Mouse (Mus musculus): Measurements from ENCODE around the gene Cdkn2c. TPM values are rescaled to one million over a fixed set of nuclear protein-coding genes. Genes with fewer than 3 reads are reported as not detected.

Cdkn2c gene
- total and polyA plus RNA-seq, 3 experiments: 7.1 to 16.1 (median 14.1) TPM

- H3K9ac ChIP-seq (ENCODE audit: insufficient read depth, low read depth): no peak overlapping the region
- peaks cover 0 to 3% of the 10 kb centered on the region in 2 experiments for H3K36me3 ChIP-seq (replicated peaks in 1 of 2; ENCODE audit: control insufficient read depth in 1 of 2, insufficient read depth in 1 of 2, low read length in 1 of 2)
- H3K4me3 ChIP-seq (replicated peaks in 1 of 3; ENCODE audit: low read depth in 2 of 3, low read length in 2 of 3, poor library complexity in 1 of 3): no peak overlapping the region
- no peak overlapping the region for H3K27ac ChIP-seq (ENCODE audit: insufficient read depth, low read depth)
- peaks cover 10% of the 10 kb centered on the region for H3K79me2 ChIP-seq (replicated peaks; ENCODE audit: control insufficient read depth, extremely low read depth, insufficient read depth, poor library complexity, severe bottlenecking)
- no peak for TF ChIP-seq CHD1 (IDR thresholded peaks at IDR 0.05; ENCODE audit: low read depth, low read length)
- TF ChIP-seq ETS1 (conservative IDR thresholded peaks at IDR 0.05; ENCODE audit: low read depth, low read length): no peak
- no peak for TF ChIP-seq ZC3H11A (IDR thresholded peaks at IDR 0.05; ENCODE audit: low read depth, low read length)
- no peak for TF ChIP-seq MAZ (IDR thresholded peaks at IDR 0.05; ENCODE audit: low read depth, low read length)
- TF ChIP-seq USF1 (IDR thresholded peaks at IDR 0.05; ENCODE audit: low read depth, low read length): no peak
- no peak for TF ChIP-seq GABPA (IDR thresholded peaks at IDR 0.05; ENCODE audit: insufficient replicate concordance, low read depth, low read length)
- no peak for TF ChIP-seq POLR2A (IDR thresholded peaks at IDR 0.05; ENCODE audit: low read depth, low read length)
- no peak for TF ChIP-seq PAX5 (IDR thresholded peaks at IDR 0.05; ENCODE audit: low read length)
- no peak for TF ChIP-seq TBP (conservative IDR thresholded peaks at IDR 0.05; ENCODE audit: low read depth, low read length)
- TF ChIP-seq SMC3 (IDR thresholded peaks at IDR 0.05; ENCODE audit: low read depth, low read length): no peak
- no peak for TF ChIP-seq MAX (IDR thresholded peaks at IDR 0.05; ENCODE audit: low read length)
- no peak for TF ChIP-seq E2F4 (IDR thresholded peaks at IDR 0.05; ENCODE audit: insufficient replicate concordance, low read depth, low read length)
- no peak for TF ChIP-seq RAD21 (IDR thresholded peaks at IDR 0.05; ENCODE audit: low read depth, low read length)
- no peak for TF ChIP-seq CHD2 (IDR thresholded peaks at IDR 0.05; ENCODE audit: low read length)
- H3K27me3 ChIP-seq (replicated peaks): no peaks in the 10 kb centered on the region
- in situ Hi-C loops (cut with MboI; ENCODE audit: low pct_ligation_motif_present, low pct_unique_long_range_greater_than_20kb, low sequenced_read_pairs) (no loop called here), dilution Hi-C loops (cut with MboI; ENCODE audit: extremely low pct_ligation_motif_present, extremely low pct_unique_long_range_greater_than_20kb, low sequenced_read_pairs) (no loop called here)
- H3K9me3 ChIP-seq (replicated peaks; ENCODE audit: low read length): no peaks in the 10 kb centered on the region
- DNase-seq (ENCODE audit: extremely low read depth): no peak
- no peak overlapping the region for H3K4me2 ChIP-seq (ENCODE audit: insufficient read depth, low read depth, poor library complexity, severe bottlenecking)
- H3K4me1 ChIP-seq (ENCODE audit: control insufficient read depth in 1 of 2, insufficient read depth in 2 of 2): peaks cover 0 to 7% of the 10 kb centered on the region in 2 experiments; a peak in 2 of 4 replicates
These were observed 7.4 kb downstream of the Cdkn2c start for GRCm38 (mm10) chr4:109659571-109659970.

- H3K36me3 ChIP-seq (replicated peaks in 1 of 2; ENCODE audit: control insufficient read depth in 1 of 2, insufficient read depth in 1 of 2, low read length in 1 of 2): peaks cover 0 to 3% of the 10 kb centered on the region in 2 experiments
These were observed 8.2 kb downstream of the Cdkn2c start for GRCm38 (mm10) chr4:109658826-109659225.

More at GRCm38 (mm10) chr4:109658826-109659225, 8.2 kb downstream of the Cdkn2c start:
- Histone ChIP-seq H3K9ac (ENCODE audit: insufficient read depth, low read depth) (no peak overlapping the region), H3K4me2 (ENCODE audit: insufficient read depth, low read depth, poor library complexity, severe bottlenecking) (no peak overlapping the region), H3K4me1 (ENCODE audit: control insufficient read depth in 1 of 2, insufficient read depth in 2 of 2) (no peaks in the 10 kb centered on the region; a peak in 1 of 4 replicates), H3K9me3 (replicated peaks; ENCODE audit: low read length) (no peaks in the 10 kb centered on the region), H3K4me3 (replicated peaks in 1 of 3; ENCODE audit: low read depth in 2 of 3, low read length in 2 of 3, poor library complexity in 1 of 3) (no peak overlapping the region), H3K79me2 (replicated peaks; ENCODE audit: control insufficient read depth, extremely low read depth, insufficient read depth, poor library complexity, severe bottlenecking) (peaks cover 2% of the 10 kb centered on the region), H3K27ac (ENCODE audit: insufficient read depth, low read depth) (no peak overlapping the region), H3K27me3 (replicated peaks) (no peaks in the 10 kb centered on the region)
- dilution Hi-C loops (cut with MboI; ENCODE audit: extremely low pct_ligation_motif_present, extremely low pct_unique_long_range_greater_than_20kb, low sequenced_read_pairs) (no loop called here), in situ Hi-C loops (cut with MboI; ENCODE audit: low pct_ligation_motif_present, low pct_unique_long_range_greater_than_20kb, low sequenced_read_pairs) (no loop called here)
- no peak for DNase-seq (ENCODE audit: extremely low read depth)
- no peak for TF ChIP-seq POLR2A (IDR thresholded peaks at IDR 0.05; ENCODE audit: low read depth, low read length)
- 0 out of 2 replicates have a peak, but pooled peaks have one; percentile 12 for TF ChIP-seq EP300 (IDR thresholded peaks at IDR 0.05; ENCODE audit: low read length)
- TF ChIP-seq ZKSCAN1 (IDR thresholded peaks at IDR 0.05; ENCODE audit: borderline replicate concordance, low read depth, low read length): no peak
- no peak for TF ChIP-seq MAFK (IDR thresholded peaks at IDR 0.05; ENCODE audit: insufficient replicate concordance, low read length)
- peak; percentile 29; the same call in 1 of the 2 replicates for TF ChIP-seq POLR2AphosphoS2 (IDR thresholded peaks at IDR 0.05; ENCODE audit: low read depth, low read length)
- TF ChIP-seq ZC3H11A (IDR thresholded peaks at IDR 0.05; ENCODE audit: low read depth, low read length): no peak
